Mouse (Mus musculus) E14TG2a.4 (cell line): ENCODE measurements around the gene Cmip.

Experiments used
- CTCF ChIP-seq: conservative IDR thresholded peaks from 2 replicates; pipeline ENCODE4 v1.5.1; 2014; ENCODE audit warnings: low read length
- NANOG ChIP-seq: IDR thresholded peaks from 2 replicates; pipeline ENCODE4 v1.6.1; 2014; ENCODE audit warnings: borderline replicate concordance, low read length, mixed read lengths
- POU5F1 ChIP-seq: IDR thresholded peaks from 2 replicates; pipeline ENCODE4 v1.6.1; 2014; ENCODE audit warnings: low read length, borderline replicate concordance

- no peak for TF ChIP-seq CTCF
- peak; percentile 93 for TF ChIP-seq NANOG
- no peak for TF ChIP-seq POU5F1
Observed at GRCm38 (mm10) chr8:117251086-117251681, 5.7 kb upstream of the Cmip start.
